Mouse (Mus musculus) kidney, embryonic 14.5 days (tissue): ENCODE measurements around the gene Sun2. TPM values are rescaled to one million over a fixed set of nuclear protein-coding genes. Genes with fewer than 3 reads are reported as not detected.

Experiments
- ATAC-seq: fragments of 200-750 bp; cut with Nextera tagmentation; 2 replicates; pipeline ENCODE4 v1.8.0; 2017; ENCODE audit warnings: moderate number of reproducible peaks, mild to moderate bottlenecking, moderate TSS enrichment, moderate library complexity; ENCODE audit not compliant: low FRiP score, low TSS enrichment
- H3K27ac ChIP-seq: fragments of 300-500 bp; sonication (generic); 2 replicates; pipeline ENCODE4 v1.5.1; 2014; ENCODE audit warnings: low read depth, mild to moderate bottlenecking, low read length, moderate library complexity, mixed read lengths
- H3K27me3 ChIP-seq: fragments of 300-500 bp; sonication (generic); 2 replicates; pipeline ENCODE4 v1.6.1; 2014; ENCODE audit warnings: mild to moderate bottlenecking, low read length; ENCODE audit not compliant: control insufficient read depth, insufficient read depth
- H3K36me3 ChIP-seq: fragments of 300-500 bp; sonication (generic); 2 replicates; pipeline ENCODE4 v1.6.1; 2014; ENCODE audit warnings: low read length, mixed read lengths; ENCODE audit not compliant: control insufficient read depth, insufficient read depth
- H3K4me1 ChIP-seq: fragments of 300-500 bp; sonication (generic); 2 replicates; pipeline ENCODE4 v1.6.1; 2014; ENCODE audit warnings: low read length, mixed read lengths; ENCODE audit not compliant: control insufficient read depth, insufficient read depth
- H3K4me2 ChIP-seq: fragments of 300-500 bp; sonication (generic); replicated peaks from 2 replicates; pipeline ENCODE4 v1.6.1; 2014; ENCODE audit warnings: low read depth, mild to moderate bottlenecking, low read length
- H3K4me3 ChIP-seq: fragments of 300-500 bp; sonication (generic); 2 replicates; pipeline ENCODE4 v1.5.1; 2014; ENCODE audit warnings: mild to moderate bottlenecking, low read length
- H3K9ac ChIP-seq: fragments of 300-500 bp; sonication (generic); 2 replicates; pipeline ENCODE4 v1.6.1; 2014; ENCODE audit warnings: low read depth, mild to moderate bottlenecking, low read length, moderate library complexity
- H3K9me3 ChIP-seq: fragments of 300-500 bp; sonication (generic); 2 replicates; pipeline ENCODE4 v1.6.1; 2016; ENCODE audit warnings: low read length; ENCODE audit not compliant: control insufficient read depth
- WGBS: fragments of 180-500 bp; shearing (Covaris S2); extraction: QIAGEN DNeasy Blood & Tissue Kit; methylation state at CpG from one replicate; pipeline ENCODE4 v1.1.7; 2014; 5-methylcytosine and 5-hydroxymethylcytosine counted together
- polyA plus RNA-seq: library from polyadenylated mRNA; unstranded; fragments of >200 nt; fragmentation: Nextera tagmentation; extraction: Ambion mirVana; gene quantifications from 2 replicates; pipeline ENCODE4 v1.2.1, GENCODE M21; 2014

Sun2 gene
- polyA plus RNA-seq, 1 experiment from 2014 or later, result 6.9 TPM

DNA sequence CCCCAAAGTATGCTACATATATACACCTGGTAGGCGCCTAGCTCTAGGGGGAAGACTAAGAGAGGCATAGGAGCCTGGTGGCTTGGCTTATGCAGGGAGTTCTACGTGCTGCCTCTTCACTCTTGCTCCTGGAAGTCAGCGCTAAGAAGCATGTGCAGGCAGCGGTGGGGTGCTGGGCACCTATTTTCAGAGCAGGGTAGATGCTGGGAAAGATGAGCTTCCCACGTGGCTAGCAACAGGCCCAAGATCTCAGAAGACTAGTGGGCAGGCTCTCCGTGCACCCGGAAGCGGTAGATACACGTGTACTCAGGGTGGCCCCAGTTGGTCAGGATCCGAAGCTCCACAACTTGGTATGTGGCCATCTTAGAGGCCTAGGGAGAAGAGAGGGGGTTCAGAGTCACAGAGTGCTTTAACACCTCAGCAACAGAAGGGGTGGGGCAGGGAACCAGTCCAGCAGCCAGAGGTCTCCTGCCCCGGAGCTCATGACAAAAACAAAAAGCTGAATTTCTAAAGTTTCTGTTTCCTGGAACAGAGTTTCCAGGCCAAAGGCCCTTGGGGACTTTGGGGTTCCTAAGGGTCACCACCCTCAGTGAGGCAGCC, 17.0 kb downstream of the Sun2 start:
- Histone ChIP-seq H3K9me3 (no peaks in the 10 kb centered on the region), H3K4me2 (no peak overlapping the region), H3K4me3 (no peak overlapping the region), H3K27ac (no peak overlapping the region), H3K9ac (no peak overlapping the region), H3K36me3 (peaks cover 68% of the 10 kb centered on the region), H3K27me3 (no peaks in the 10 kb centered on the region), H3K4me1 (no peaks in the 10 kb centered on the region)
- no peak for ATAC-seq
- WGBS, result 89% methylated on average over 11 of the region's 11 CpGs

DNA sequence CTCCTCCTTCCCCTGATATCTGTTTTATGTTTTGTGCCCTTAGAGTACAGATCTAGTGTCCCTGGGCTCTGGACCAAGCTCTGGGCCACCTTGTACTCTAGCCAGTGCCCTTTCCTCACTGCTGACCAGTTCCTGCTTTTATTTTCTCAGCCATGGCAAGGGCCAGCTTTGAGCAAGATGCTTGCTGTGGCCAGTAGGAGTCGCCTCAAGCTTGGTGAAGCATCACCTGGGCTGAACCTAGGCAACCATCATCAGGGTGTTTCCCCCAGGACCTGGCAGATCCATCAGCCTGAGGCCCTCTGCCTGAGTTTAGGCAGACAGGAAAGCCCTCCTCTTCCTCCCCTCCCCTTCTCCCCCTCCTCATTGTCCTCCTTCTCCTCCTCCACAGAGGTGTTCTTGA, 18.9 kb downstream of the Sun2 start:
- no peak overlapping the region for H3K27ac ChIP-seq
- no peak overlapping the region for H3K9ac ChIP-seq
- no peak overlapping the region for H3K4me2 ChIP-seq
- no peaks in the 10 kb centered on the region for H3K27me3 ChIP-seq
- H3K4me1 ChIP-seq, result no peaks in the 10 kb centered on the region
- no peak overlapping the region for H3K4me3 ChIP-seq
- WGBS, result 16% methylated on average over 1 of the region's 1 CpGs
- no peaks in the 10 kb centered on the region for H3K9me3 ChIP-seq
- peaks cover 73% of the 10 kb centered on the region for H3K36me3 ChIP-seq
- ATAC-seq, result no peak

DNA sequence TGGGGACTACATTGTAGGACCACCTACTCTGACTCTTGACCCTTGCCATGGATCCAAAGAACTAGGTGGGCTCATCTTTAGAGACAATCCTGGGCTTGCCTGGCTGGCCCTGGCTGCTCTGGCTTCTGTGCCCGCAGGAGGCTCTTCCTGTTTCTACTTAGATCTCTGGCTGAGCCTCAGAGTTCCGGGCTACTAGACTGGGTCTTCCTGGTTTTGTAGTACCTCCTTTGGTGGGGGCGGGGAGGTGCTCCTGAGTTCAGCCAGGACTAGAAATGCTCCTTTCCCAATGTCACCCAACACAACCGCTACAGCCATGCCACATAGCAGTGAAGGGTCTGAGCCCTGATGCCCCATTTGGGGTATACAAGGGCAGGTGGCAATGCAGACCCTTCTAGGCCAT, 21.5 kb downstream of the Sun2 start:
- WGBS, result 85% methylated on average over 4 of the region's 4 CpGs
- ATAC-seq, result no peak
- Histone ChIP-seq H3K4me1 (no peaks in the 10 kb centered on the region), H3K4me3 (no peak overlapping the region), H3K27ac (no peak overlapping the region), H3K9ac (no peak overlapping the region), H3K9me3 (no peaks in the 10 kb centered on the region), H3K27me3 (no peaks in the 10 kb centered on the region), H3K36me3 (peaks cover 70% of the 10 kb centered on the region), H3K4me2 (no peak overlapping the region)

DNA sequence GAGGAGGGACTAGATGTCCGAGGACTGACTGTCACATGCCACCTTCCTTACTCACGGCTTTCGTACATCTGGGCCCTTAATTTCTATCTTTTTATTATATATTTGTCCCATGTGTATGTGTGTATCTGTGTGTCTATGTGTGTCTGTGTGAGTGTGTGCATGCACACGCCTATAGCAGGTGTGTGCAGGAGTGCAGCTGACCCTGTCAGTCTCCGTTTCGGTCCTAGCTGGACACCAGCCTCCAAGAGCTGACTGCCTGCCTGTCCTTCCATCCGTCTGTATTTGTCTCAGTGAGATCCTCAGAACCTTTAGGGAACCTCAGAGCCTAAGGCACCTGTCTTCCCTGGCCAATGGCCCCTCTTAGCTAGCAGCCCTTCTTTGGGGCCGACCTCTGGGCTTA, 22.1 kb downstream of the Sun2 start:
- no peaks in the 10 kb centered on the region for H3K9me3 ChIP-seq
- H3K4me2 ChIP-seq, result no peak overlapping the region
- no peaks in the 10 kb centered on the region for H3K4me1 ChIP-seq
- no peaks in the 10 kb centered on the region for H3K27me3 ChIP-seq
- H3K4me3 ChIP-seq, result no peak overlapping the region
- no peak for ATAC-seq
- no peak overlapping the region for H3K27ac ChIP-seq
- H3K36me3 ChIP-seq, result peaks cover 68% of the 10 kb centered on the region
- no peak overlapping the region for H3K9ac ChIP-seq
- WGBS, result 92% methylated on average over 8 of the region's 8 CpGs

DNA sequence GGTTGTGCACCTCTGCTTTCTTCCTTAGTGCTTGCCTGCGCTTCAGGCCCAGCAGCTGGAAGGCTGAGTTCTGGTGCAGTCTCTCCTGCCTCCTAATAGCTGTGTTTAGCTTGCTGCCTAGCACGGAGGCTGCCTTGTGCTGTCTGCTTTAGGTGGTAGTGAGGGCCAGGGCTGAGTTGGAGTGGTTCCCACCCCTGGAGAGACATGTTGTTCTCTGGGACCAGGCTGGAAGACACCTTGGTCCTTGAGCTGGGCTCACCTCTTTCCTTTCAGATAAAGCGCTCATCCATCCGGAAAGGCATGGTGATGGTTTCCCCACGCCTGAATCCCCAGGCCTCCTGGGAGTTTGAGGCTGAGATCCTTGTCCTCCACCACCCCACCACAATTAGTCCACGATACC, 25.6 kb downstream of the Sun2 start:
- no peaks in the 10 kb centered on the region for H3K27me3 ChIP-seq
- no peaks in the 10 kb centered on the region for H3K4me1 ChIP-seq
- peaks cover 82% of the 10 kb centered on the region for H3K36me3 ChIP-seq
- no peak overlapping the region for H3K9ac ChIP-seq
- no peak overlapping the region for H3K4me2 ChIP-seq
- no peaks in the 10 kb centered on the region for H3K9me3 ChIP-seq
- ATAC-seq, result no peak
- WGBS, result 90% methylated on average over 6 of the region's 6 CpGs
- no peak overlapping the region for H3K4me3 ChIP-seq
- no peak overlapping the region for H3K27ac ChIP-seq

DNA sequence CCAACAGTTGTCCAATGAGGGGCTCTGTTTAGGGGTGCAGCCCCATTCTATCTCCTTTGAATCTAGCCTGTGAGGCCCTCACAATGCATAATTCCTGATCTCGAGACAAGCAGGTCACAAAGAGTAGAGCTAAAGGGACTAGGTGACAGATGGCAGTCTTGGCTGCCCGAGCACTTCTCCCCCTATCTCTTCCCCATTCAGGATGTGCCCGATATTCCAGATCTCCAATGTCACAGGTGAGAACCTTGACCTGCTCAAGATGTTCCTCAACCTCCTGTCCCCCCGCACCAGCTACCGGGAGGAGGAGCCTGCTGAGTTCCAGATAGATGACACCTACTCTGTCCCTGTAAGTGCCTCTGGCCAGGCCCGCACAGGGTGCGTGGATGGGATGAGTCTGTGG, 26.7 kb downstream of the Sun2 start:
- no peak overlapping the region for H3K4me2 ChIP-seq
- H3K4me1 ChIP-seq, result no peaks in the 10 kb centered on the region
- no peaks in the 10 kb centered on the region for H3K27me3 ChIP-seq
- peaks cover 80% of the 10 kb centered on the region for H3K36me3 ChIP-seq
- no peak overlapping the region for H3K9ac ChIP-seq
- H3K9me3 ChIP-seq, result no peaks in the 10 kb centered on the region
- no peak for ATAC-seq
- no peak overlapping the region for H3K4me3 ChIP-seq
- no peak overlapping the region for H3K27ac ChIP-seq
- WGBS, result 95% methylated on average over 7 of the region's 7 CpGs

DNA sequence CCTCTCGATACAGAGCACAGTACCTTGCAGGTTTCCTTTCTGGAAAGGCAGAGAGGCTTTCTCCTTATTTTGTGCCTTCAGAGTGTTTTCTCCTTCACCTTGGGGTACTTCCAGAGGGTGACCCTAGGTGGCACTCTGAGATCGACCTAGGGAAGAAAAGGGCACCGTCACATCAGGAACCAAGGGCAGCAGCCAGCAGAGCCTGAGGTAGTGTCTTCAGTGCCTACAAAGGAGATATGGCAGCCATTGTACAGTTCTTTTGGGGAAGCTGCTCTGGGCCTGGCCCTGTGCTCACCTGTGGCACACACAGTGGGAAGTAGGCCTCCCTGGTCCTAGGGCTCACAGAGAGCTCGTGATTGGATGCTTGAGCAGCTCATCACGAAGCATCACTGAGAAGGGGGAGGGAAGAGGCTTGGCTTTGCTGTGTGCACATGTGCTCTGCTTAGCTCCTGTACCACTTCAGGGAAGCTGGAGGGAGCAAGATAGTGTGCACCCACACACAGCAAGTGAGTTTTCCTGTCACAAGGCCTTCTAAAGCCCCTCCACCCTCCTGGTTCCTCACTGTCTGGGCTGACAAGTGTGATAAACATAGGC, 34.0 kb downstream of the Sun2 start:
- Histone ChIP-seq H3K36me3 (peaks cover 39% of the 10 kb centered on the region), H3K27ac (no peak overlapping the region), H3K4me1 (no peaks in the 10 kb centered on the region), H3K9ac (no peak overlapping the region), H3K4me2 (no peak overlapping the region), H3K27me3 (no peaks in the 10 kb centered on the region), H3K9me3 (no peaks in the 10 kb centered on the region), H3K4me3 (no peak overlapping the region)
- 92% methylated on average over 5 of the region's 5 CpGs for WGBS
- ATAC-seq, result no peak

DNA sequence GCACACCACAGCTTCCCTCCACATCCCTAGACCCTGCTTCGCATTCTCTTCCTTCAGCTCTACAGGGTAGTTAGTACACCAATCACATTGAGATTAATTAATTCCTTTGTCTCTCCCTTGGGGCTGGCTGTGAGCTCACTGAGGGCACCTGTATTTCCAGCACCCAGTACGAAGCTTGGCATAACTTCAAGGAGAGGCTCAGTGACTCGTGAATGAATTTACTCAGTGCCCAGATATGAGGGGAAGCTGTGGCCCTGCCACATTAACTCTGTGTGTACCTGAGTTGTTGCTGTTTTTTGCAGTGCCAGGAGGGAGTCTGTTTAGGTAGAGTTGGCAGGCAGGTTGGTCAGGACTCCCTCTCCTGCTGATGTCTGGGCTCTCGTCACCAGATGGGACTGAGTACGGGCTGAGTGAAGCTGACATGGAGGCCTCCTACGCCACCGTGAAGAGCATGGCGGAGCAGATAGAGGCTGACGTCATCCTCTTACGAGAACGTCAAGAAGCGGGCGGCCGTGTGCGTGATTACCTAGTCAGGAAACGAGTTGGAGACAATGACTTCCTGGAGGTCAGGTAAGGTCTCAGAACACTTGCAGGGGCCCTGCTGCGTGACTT, 35.6 kb downstream of the Sun2 start:
- Histone ChIP-seq H3K27me3 (no peaks in the 10 kb centered on the region), H3K9me3 (no peaks in the 10 kb centered on the region), H3K4me2 (no peak overlapping the region), H3K9ac (no peak overlapping the region), H3K4me3 (no peak overlapping the region), H3K36me3 (peaks cover 27% of the 10 kb centered on the region), H3K4me1 (no peaks in the 10 kb centered on the region), H3K27ac (no peak overlapping the region)
- ATAC-seq, result no peak
- 82% methylated on average over 17 of the region's 17 CpGs for WGBS

DNA sequence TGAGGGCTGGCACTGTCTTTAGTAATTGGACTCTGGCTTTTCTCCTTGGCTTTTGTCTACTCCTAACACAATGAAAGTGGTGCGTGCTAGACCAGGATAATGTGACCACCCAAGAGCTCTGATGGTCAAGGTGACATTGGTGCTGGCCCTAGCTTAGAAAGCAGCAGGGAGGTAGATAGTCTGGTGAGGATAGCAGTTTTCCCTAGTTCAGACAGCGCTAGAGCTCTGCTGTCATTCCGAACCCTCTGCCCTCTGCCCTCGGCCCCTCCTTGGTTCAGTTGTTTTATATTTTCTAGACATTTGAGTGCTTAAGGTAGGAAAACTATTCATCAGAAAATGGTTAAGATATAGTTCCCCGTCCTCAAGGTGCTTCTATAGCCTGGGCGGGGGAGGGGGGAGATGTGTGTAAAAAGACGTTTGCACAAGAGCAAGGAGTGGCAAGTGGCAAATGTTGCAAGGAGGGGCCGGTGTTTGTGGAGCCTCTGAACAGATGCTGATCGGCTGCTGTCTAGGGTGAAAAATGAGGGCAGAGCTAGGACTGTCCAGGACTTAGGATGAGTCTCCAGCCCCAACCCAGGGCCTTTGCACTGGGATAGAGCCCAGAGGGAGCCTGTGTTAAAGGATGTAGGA, 44.7 kb downstream of the Sun2 start:
- no peak overlapping the region for H3K4me3 ChIP-seq

More for the DNA sequence above, 44.7 kb downstream of the Sun2 start:
- Histone ChIP-seq H3K9me3 (no peaks in the 10 kb centered on the region), H3K36me3 (peaks cover 6% of the 10 kb centered on the region; the same call in 1 of the 2 replicates), H3K27me3 (no peaks in the 10 kb centered on the region), H3K27ac (no peak overlapping the region), H3K9ac (no peak overlapping the region), H3K4me1 (peaks cover 14% of the 10 kb centered on the region), H3K4me2 (no peak overlapping the region)
- WGBS, result 42% methylated on average over 9 of the region's 9 CpGs
- ATAC-seq, result no peak
